Mouse (Mus musculus): ENCODE results near the gene C1qb. TPM values are rescaled to one million over a fixed set of nuclear protein-coding genes. Genes with fewer than 3 reads are reported as not detected.

The C1qb gene
- total RNA-seq (2023): 10 to 100 TPM in 1 of 2 experiments, 1 to 10 TPM in 1; 7.0 to 10.1 TPM

GRCm38 (mm10) chr4:136886101-136886500 lies at the start of gene C1qb:
Gene C1qb (minus strand): TSS chr4:136886187.

GRCm38 (mm10) chr4:136898637-136899036 lies 12.7 kb upstream of the C1qb start, which contains the start of gene C1qa:
Gene C1qa (minus strand): TSS chr4:136898803.

GRCm38 (mm10) chr4:136892811-136893210 lies 6.8 kb upstream of the C1qb start, which contains the start of gene C1qc:
Gene C1qc (minus strand): TSS chr4:136893065.

GRCm38 (mm10) chr4:136835621-136836386 lies 50.2 kb downstream of the C1qb start, which contains the start of gene Ephb2:
Gene Ephb2 (minus strand): TSS chr4:136835988.

Other genes starting within 250 kb of the C1qb start
- under 1 TPM; 0.39 to 0.58 TPM for gene Ephb2, start 50.2 kb downstream of the C1qb start, total RNA-seq (2023)
- gene C1qc, start 6.9 kb upstream of the C1qb start, total RNA-seq (2023): 1 to 10 TPM; 5.3 to 8.2 TPM
- 10 to 100 TPM in 1 of 2 experiments, 1 to 10 TPM in 1; 6.4 to 12.7 TPM for gene C1qa, start 12.6 kb upstream of the C1qb start, total RNA-seq (2023)
- gene Epha8, start 70.6 kb upstream of the C1qb start, total RNA-seq (2023): not detected
- 10 to 100 TPM; 28.7 to 29.6 TPM for gene Zbtb40, start 162.6 kb upstream of the C1qb start, total RNA-seq (2023)